Mouse (Mus musculus): ENCODE measurements at regions not wholly inside any gene's neighbourhood (a gene's known extent, or its start where the extent isn't known, plus 50 kb on each side); places are given as distances from the start of the nearest gene placed in this dataset.
"Not testable (repeated sequence)": the region's sequence is repeated elsewhere in the genome, so short reads cannot be mapped to it uniquely, and the experiment has no call there.

GRCm38 (mm10) chr17:69841308-69841707 is 127.6 kb upstream of the Dlgap1 start:
- no peaks in the 10 kb centered on the region for H3K27me3 ChIP-seq
- no peaks in the 10 kb centered on the region for H3K9me3 ChIP-seq (replicated peaks)
- H3K27ac ChIP-seq, result no peak overlapping the region
- no peak overlapping the region for H3K4me2 ChIP-seq (replicated peaks)
- 63% methylated on average over 5 of the region's 5 CpGs for WGBS
- ATAC-seq (ENCODE audit: low FRiP score), result peak; percentile 61; the same call in 1 of the 2 replicates
- no peak overlapping the region for H3K4me3 ChIP-seq
- no peaks in the 10 kb centered on the region for H3K36me3 ChIP-seq
- H3K9ac ChIP-seq, result no peak overlapping the region
- H3K4me1 ChIP-seq, result no peaks in the 10 kb centered on the region

GRCm38 (mm10) chr17:69848306-69848705 is 120.6 kb upstream of the Dlgap1 start:
- Histone ChIP-seq H3K4me2 (replicated peaks) (no peak overlapping the region), H3K36me3 (no peaks in the 10 kb centered on the region), H3K27me3 (no peaks in the 10 kb centered on the region), H3K9me3 (replicated peaks) (no peaks in the 10 kb centered on the region), H3K4me3 (no peak overlapping the region), H3K9ac (no peak overlapping the region), H3K27ac (no peak overlapping the region), H3K4me1 (no peaks in the 10 kb centered on the region)
- no peak for ATAC-seq (ENCODE audit: low FRiP score)
- WGBS, result 81% methylated on average over 1 of the region's 1 CpGs

- H3K4me1 ChIP-seq, result no peaks in the 10 kb centered on the region
- no peaks in the 10 kb centered on the region for H3K27me3 ChIP-seq
- no peak overlapping the region for H3K27ac ChIP-seq
- no peak for ATAC-seq (ENCODE audit: low FRiP score)
- H3K4me3 ChIP-seq, result no peak overlapping the region
- no peak overlapping the region for H3K4me2 ChIP-seq (replicated peaks)
- H3K9me3 ChIP-seq (replicated peaks), result no peaks in the 10 kb centered on the region
- H3K36me3 ChIP-seq, result no peaks in the 10 kb centered on the region
- WGBS, result 38% methylated on average over 1 of the region's 1 CpGs
- no peak overlapping the region for H3K9ac ChIP-seq
Measured at GRCm38 (mm10) chr17:69850075-69850474, 118.8 kb upstream of the Dlgap1 start.

GRCm38 (mm10) chr17:69879958-69880357 is 88.9 kb upstream of the Dlgap1 start:
- ATAC-seq (ENCODE audit: low FRiP score); H3K9me3 ChIP-seq (replicated peaks); H3K9ac ChIP-seq; H3K36me3 ChIP-seq; H3K4me2 ChIP-seq (replicated peaks); H3K4me1 ChIP-seq; H3K27ac ChIP-seq; H3K4me3 ChIP-seq; H3K27me3 ChIP-seq: not testable (repeated sequence)
- 95% methylated on average over 8 of the region's 8 CpGs for WGBS

GRCm38 (mm10) chr17:69893980-69894379 is 74.9 kb upstream of the Dlgap1 start:
- H3K4me3 ChIP-seq, result no peak overlapping the region
- H3K9me3 ChIP-seq (replicated peaks), result no peaks in the 10 kb centered on the region
- no peak overlapping the region for H3K27ac ChIP-seq
- no peak for ATAC-seq (ENCODE audit: low FRiP score)
- H3K4me1 ChIP-seq, result no peaks in the 10 kb centered on the region
- H3K4me2 ChIP-seq (replicated peaks), result no peak overlapping the region
- no peak overlapping the region for H3K9ac ChIP-seq
- WGBS, result 65% methylated on average over 4 of the region's 4 CpGs
- no peaks in the 10 kb centered on the region for H3K36me3 ChIP-seq
- no peaks in the 10 kb centered on the region for H3K27me3 ChIP-seq
